Mouse (Mus musculus) bone marrow, adult 2 months (tissue): ENCODE data around the gene Pfdn4. TPM values are rescaled to one million over a fixed set of nuclear protein-coding genes. Genes with fewer than 3 reads are reported as not detected.

Experiments used
- H3K27ac ChIP-seq: fragments of 200-500 bp; 2 replicates; pipeline ENCODE4 v1.5.1; 2012; ENCODE audit warnings: low read depth, mild to moderate bottlenecking, control low read depth, inconsistent platforms, low read length; ENCODE audit not compliant: control insufficient read depth, poor library complexity, insufficient read depth
- H3K4me1 ChIP-seq: fragments of 200-500 bp; 2 replicates; pipeline ENCODE4 v1.6.1; 2011; ENCODE audit warnings: low read length; ENCODE audit not compliant: control insufficient read depth, insufficient read depth
- H3K4me3 ChIP-seq: fragments of 200-500 bp; replicated peaks from 2 replicates; pipeline ENCODE3; 2011; ENCODE audit warnings: mild to moderate bottlenecking, low read depth, low read length, control low read depth; ENCODE audit not compliant: control insufficient read depth
- CTCF ChIP-seq: fragments of 200-500 bp; IDR thresholded peaks from 2 replicates; pipeline ENCODE4 v1.5.1; 2011; ENCODE audit warnings: low read length, control low read depth; ENCODE audit not compliant: control insufficient read depth, insufficient read depth
- POLR2A ChIP-seq: fragments of 200-500 bp; IDR thresholded peaks from 2 replicates; pipeline ENCODE4 v1.6.1; 2011; ENCODE audit warnings: low read depth, mild to moderate bottlenecking, control low read depth, low read length, borderline replicate concordance; ENCODE audit not compliant: control insufficient read depth
- whole genome bisulfite sequencing: fragments of 180-500 bp; shearing (Covaris S2); methylation state at CpG from one replicate; pipeline ENCODE4 v1.1.7; 2018; 5-methylcytosine and 5-hydroxymethylcytosine counted together
- polyA plus RNA-seq: library from polyadenylated mRNA; stranded (reverse); fragments of >200 nt; gene quantifications from 2 replicates; pipeline ENCODE4 v1.2.4, GENCODE M21; 2011; ENCODE audit warnings: low replicate concordance; ENCODE audit not compliant: missing spikeins, insufficient read depth, insufficient read length

Gene Pfdn4
- polyA plus RNA-seq, 1 experiment, result 55.7 TPM

GRCm38 (mm10) chr2:170503983-170504382 lies 7.8 kb downstream of the Pfdn4 start:
- WGBS, result under 1% methylated on average over 4 of the region's 4 CpGs
- no peak overlapping the region for H3K27ac ChIP-seq

GRCm38 (mm10) chr2:170507734-170508133 lies 11.5 kb downstream of the Pfdn4 start:
- no peak for TF ChIP-seq POLR2A
- TF ChIP-seq CTCF, result peak; percentile 45
- Histone ChIP-seq H3K4me3 (no peak overlapping the region), H3K4me1 (peaks cover 4% of the 10 kb centered on the region), H3K27ac (no peak overlapping the region)
- 3% methylated on average over 10 of the region's 10 CpGs for WGBS

More at GRCm38 (mm10) chr2:170503983-170504382, 7.8 kb downstream of the Pfdn4 start:
- Histone ChIP-seq H3K4me1 (peaks cover 1% of the 10 kb centered on the region), H3K4me3 (no peak overlapping the region)
- TF ChIP-seq POLR2A (no peak), CTCF (no peak)

GRCm38 (mm10) chr2:170508821-170509220 lies 12.6 kb downstream of the Pfdn4 start:
- TF ChIP-seq POLR2A (no peak), CTCF (peak; percentile 60)
- Histone ChIP-seq H3K4me1 (peaks cover 4% of the 10 kb centered on the region), H3K4me3 (peak overlapping the region; percentile 40), H3K27ac (no peak overlapping the region)
- WGBS, result under 1% methylated on average over 12 of the region's 12 CpGs

GRCm38 (mm10) chr2:170511073-170511891 lies 15.1 kb downstream of the Pfdn4 start:
- peak; percentile 8; the same call in 1 of the 2 replicates for TF ChIP-seq POLR2A
- peak; percentile 91 for TF ChIP-seq CTCF
- Histone ChIP-seq H3K27ac (peak overlapping the region; percentile 77), H3K4me1 (peaks cover 4% of the 10 kb centered on the region), H3K4me3 (peak overlapping the region; percentile 88)
- under 1% methylated on average over 69 of the region's 69 CpGs for WGBS

- peaks cover 4% of the 10 kb centered on the region for H3K4me1 ChIP-seq
- H3K27ac ChIP-seq, result no peak overlapping the region
- 88% methylated on average over 12 of the region's 12 CpGs for WGBS
- H3K4me3 ChIP-seq, result no peak overlapping the region
- TF ChIP-seq POLR2A (no peak), CTCF (no peak)
Observed at GRCm38 (mm10) chr2:170513756-170514155, 17.5 kb downstream of the Pfdn4 start.

- Histone ChIP-seq H3K27ac (no peak overlapping the region), H3K4me1 (no peaks in the 10 kb centered on the region), H3K4me3 (no peak overlapping the region)
- 12% methylated on average over 7 of the region's 7 CpGs for WGBS
- peak; percentile 39; the same call in 1 of the 2 replicates for TF ChIP-seq CTCF
- TF ChIP-seq POLR2A, result no peak
Observed at GRCm38 (mm10) chr2:170520321-170520971, 24.2 kb downstream of the Pfdn4 start.

GRCm38 (mm10) chr2:170526513-170526912 lies 30.3 kb downstream of the Pfdn4 start:
- no peak overlapping the region for H3K27ac ChIP-seq
- no peak for TF ChIP-seq CTCF
- no peak for TF ChIP-seq POLR2A
- no peak overlapping the region for H3K4me3 ChIP-seq
- H3K4me1 ChIP-seq, result no peaks in the 10 kb centered on the region
- 76% methylated on average over 8 of the region's 8 CpGs for WGBS

GRCm38 (mm10) chr2:170528061-170528460 lies 31.8 kb downstream of the Pfdn4 start:
- WGBS, result 91% methylated on average over 16 of the region's 16 CpGs
- TF ChIP-seq CTCF (no peak), POLR2A (no peak)
- Histone ChIP-seq H3K27ac (no peak overlapping the region), H3K4me1 (no peaks in the 10 kb centered on the region), H3K4me3 (no peak overlapping the region)

GRCm38 (mm10) chr2:170529766-170530165 lies 33.5 kb downstream of the Pfdn4 start:
- H3K4me3 ChIP-seq, result no peak overlapping the region
- WGBS, result 84% methylated on average over 7 of the region's 7 CpGs
- H3K27ac ChIP-seq, result no peak overlapping the region
- no peak for TF ChIP-seq POLR2A
- TF ChIP-seq CTCF, result no peak
- no peaks in the 10 kb centered on the region for H3K4me1 ChIP-seq
